Mouse (Mus musculus) heart, embryonic 14.5 days (tissue): Measurements from ENCODE around the gene Milr1. TPM values are rescaled to one million over a fixed set of nuclear protein-coding genes. Genes with fewer than 3 reads are reported as not detected.

Experiments
- ATAC-seq: fragments of 200-750 bp; cut with Nextera tagmentation; 2 replicates; pipeline ENCODE4 v1.8.0; 2017; ENCODE audit warnings: low read depth, moderate TSS enrichment; ENCODE audit not compliant: insufficient number of reproducible peaks, insufficient read depth, low FRiP score
- H3K27ac ChIP-seq, 2 experiments: fragments of 200-500 bp in 1 of 2; fragments of 300-500 bp in 1 of 2; sonication (generic) in 1 of 2; replicated peaks in 1 of 2; 2 replicates each; pipeline ENCODE4 v1.5.1; 2012 to 2014; ENCODE audit warnings: low read depth in 2 of 2, low read length in 2 of 2, control low read depth in 1 of 2, mild to moderate bottlenecking in 1 of 2, mixed read lengths in 1 of 2; ENCODE audit not compliant: control insufficient read depth in 1 of 2, insufficient read depth in 1 of 2
- H3K27me3 ChIP-seq: fragments of 300-500 bp; sonication (generic); 2 replicates; pipeline ENCODE4 v1.6.1; 2014; ENCODE audit warnings: mild to moderate bottlenecking, low read length, control low read depth; ENCODE audit not compliant: control insufficient read depth, insufficient read depth
- H3K36me3 ChIP-seq: fragments of 300-500 bp; sonication (generic); 2 replicates; pipeline ENCODE4 v1.6.1; 2014; ENCODE audit warnings: mild to moderate bottlenecking, control low read depth, low read length, mixed read lengths; ENCODE audit not compliant: control insufficient read depth, insufficient read depth
- H3K4me1 ChIP-seq, 2 experiments: fragments of 200-500 bp in 1 of 2; fragments of 300-500 bp in 1 of 2; sonication (generic) in 1 of 2; 2 replicates each; pipeline ENCODE4 v1.6.1; 2012 to 2014; ENCODE audit warnings: low read length in 2 of 2, control low read depth in 1 of 2, mixed read lengths in 1 of 2; ENCODE audit not compliant: control insufficient read depth in 2 of 2, insufficient read depth in 2 of 2
- H3K4me2 ChIP-seq: fragments of 300-500 bp; sonication (generic); 2 replicates; pipeline ENCODE4 v1.6.1; 2014; ENCODE audit warnings: mild to moderate bottlenecking, low read length
- H3K4me3 ChIP-seq, 2 experiments: fragments of 200-500 bp in 1 of 2; fragments of 300-500 bp in 1 of 2; sonication (generic) in 1 of 2; 2 replicates each; pipeline ENCODE4 v1.5.1; 2012 to 2014; ENCODE audit warnings: low read length in 2 of 2, mild to moderate bottlenecking in 2 of 2, control low read depth in 1 of 2, low read depth in 1 of 2, moderate library complexity in 1 of 2; ENCODE audit not compliant: control insufficient read depth in 1 of 2, insufficient read depth in 1 of 2
- H3K9ac ChIP-seq: fragments of 300-500 bp; sonication (generic); 2 replicates; pipeline ENCODE4 v1.6.1; 2014; ENCODE audit warnings: mild to moderate bottlenecking, low read length
- H3K9me3 ChIP-seq: fragments of 300-500 bp; sonication (generic); 2 replicates; pipeline ENCODE4 v1.6.1; 2016; ENCODE audit warnings: low read length, control low read depth; ENCODE audit not compliant: control insufficient read depth
- WGBS: fragments of 180-500 bp; shearing (Covaris S2); extraction: QIAGEN DNeasy Blood & Tissue Kit; methylation state at CpG from one replicate; pipeline ENCODE4 v1.1.7; 2014; 5-methylcytosine and 5-hydroxymethylcytosine counted together
- polyA plus RNA-seq: library from polyadenylated mRNA; unstranded; fragments of >200 nt; fragmentation: Nextera tagmentation; extraction: Ambion mirVana; gene quantifications from 2 replicates; pipeline ENCODE4 v1.2.1, GENCODE M21; 2014

Gene Milr1
- 1.6 and 2.0 TPM in 2 replicates for polyA plus RNA-seq

DNA sequence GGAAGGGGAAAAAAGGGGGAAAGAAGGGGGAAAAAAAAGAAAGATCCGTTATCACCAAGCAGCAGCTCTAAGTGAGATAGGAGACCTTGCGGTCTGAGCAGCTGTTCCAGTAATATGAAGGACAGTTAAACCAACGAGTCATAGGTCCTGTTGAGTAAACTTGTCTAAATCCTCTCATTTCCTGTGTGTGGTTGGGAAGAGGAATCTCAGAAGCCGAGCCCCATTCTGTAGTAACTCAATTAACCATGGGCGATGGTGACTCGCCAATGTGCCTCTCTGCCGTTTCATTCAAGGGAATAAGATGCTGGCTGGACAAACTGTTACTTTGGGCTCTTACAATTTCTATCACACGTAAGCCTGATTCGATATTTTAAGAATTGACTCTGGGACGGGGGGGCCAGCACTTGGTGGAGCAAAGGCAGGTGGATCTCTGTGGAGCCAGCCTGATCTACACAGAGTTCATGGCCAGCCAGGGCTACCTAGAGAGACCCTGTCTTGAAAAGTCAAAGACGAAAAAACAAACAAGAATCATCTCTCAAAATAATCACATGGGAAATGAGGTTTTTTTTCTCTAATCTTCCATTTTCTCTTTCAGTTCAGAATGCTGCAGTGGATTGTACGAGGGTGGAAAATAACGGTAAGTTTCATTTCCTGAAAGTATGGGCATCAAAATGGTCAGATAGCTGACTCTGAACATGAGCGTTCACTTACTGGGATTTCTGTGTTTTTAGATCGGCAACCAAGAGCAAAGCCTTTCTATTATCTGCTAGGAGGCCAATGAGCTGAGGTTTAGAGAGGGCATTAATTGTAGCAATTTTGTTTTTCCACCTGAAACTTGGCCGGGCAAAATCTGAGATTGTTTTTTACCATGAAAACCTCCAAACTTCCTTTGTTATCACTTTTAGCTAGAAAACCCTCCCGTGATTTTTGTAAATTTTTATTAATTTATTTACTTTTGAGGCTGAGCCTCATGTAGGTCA is at the start of gene Milr1:
Gene Milr1 (plus strand): TSS at position 188 of the 980 bp plus-strand sequence.
- H3K9me3 ChIP-seq, result 0 out of 2 replicates have a peak, but pooled peaks cover 3% of the 10 kb centered on the region
- no peak within 1 kb of the TSS for H3K4me2 ChIP-seq
- no peaks in the 10 kb centered on the region for H3K27me3 ChIP-seq
- no peaks in the 10 kb centered on the region; a peak in 1 of 4 replicates for H3K4me1 ChIP-seq
- H3K4me3 ChIP-seq, result no peak within 1 kb of the TSS
- no peak within 1 kb of the TSS for H3K27ac ChIP-seq
- no peaks in the 10 kb centered on the region for H3K36me3 ChIP-seq
- 80% methylated on average over 17 of the region's 17 CpGs for WGBS
- ATAC-seq, result no peak
- H3K9ac ChIP-seq, result no peak within 1 kb of the TSS

DNA sequence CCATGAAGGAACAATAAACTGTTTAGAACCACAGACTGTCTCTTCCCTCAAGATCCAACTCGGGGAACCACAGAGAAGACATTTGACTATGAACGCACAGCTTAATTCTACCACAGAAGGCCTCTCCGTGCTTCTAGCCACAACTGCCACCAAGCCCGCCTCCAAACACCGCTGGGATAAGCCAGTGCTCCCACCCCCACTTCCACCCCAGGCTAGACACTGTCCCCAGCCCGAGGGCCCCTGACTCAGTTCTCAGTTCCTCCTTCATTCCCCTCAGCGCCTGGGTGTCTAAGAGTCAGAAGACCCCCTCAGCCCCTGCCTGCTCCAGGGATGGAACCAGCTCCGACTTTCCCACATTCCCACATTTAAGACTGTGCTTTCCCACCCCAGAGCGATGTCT is 49.4 kb upstream of the Milr1 start:
- H3K27me3 ChIP-seq, result no peaks in the 10 kb centered on the region
- H3K9ac ChIP-seq, result no peak overlapping the region
- 65% methylated on average over 9 of the region's 9 CpGs for WGBS

DNA sequence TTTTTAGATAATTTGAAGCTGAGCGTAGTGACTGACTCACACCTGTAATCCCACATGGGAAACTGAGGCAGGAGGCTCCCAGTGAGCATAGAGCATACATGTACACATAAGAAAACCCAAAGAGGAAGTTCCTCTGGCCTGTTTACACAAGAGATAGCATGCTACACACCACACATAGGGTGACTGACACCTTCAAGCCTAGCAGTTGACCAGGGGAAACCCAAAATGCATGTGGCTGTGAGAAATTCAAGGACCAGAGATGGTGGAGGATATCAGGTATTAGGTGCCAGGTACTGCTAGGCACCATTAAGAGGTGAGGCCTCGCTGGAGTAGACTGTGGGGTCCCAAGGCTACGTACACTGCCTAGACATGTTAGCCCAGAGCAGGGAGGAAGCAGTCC is 48.4 kb upstream of the Milr1 start:
- no peak overlapping the region for H3K27ac ChIP-seq
- 81% methylated on average over 3 of the region's 3 CpGs for WGBS
- no peak overlapping the region for H3K4me2 ChIP-seq
- no peaks in the 10 kb centered on the region for H3K36me3 ChIP-seq
- H3K27me3 ChIP-seq, result no peaks in the 10 kb centered on the region
- ATAC-seq, result no peak
- H3K4me1 ChIP-seq, result peaks cover 7 to 14% of the 10 kb centered on the region in 2 experiments
- H3K9me3 ChIP-seq, result no peaks in the 10 kb centered on the region
- H3K4me3 ChIP-seq, result no peak overlapping the region
- no peak overlapping the region for H3K9ac ChIP-seq

More for the DNA sequence above, 49.4 kb upstream of the Milr1 start:
- H3K36me3 ChIP-seq, result 0 out of 2 replicates have a peak, but pooled peaks cover 3% of the 10 kb centered on the region
- ATAC-seq, result no peak
- H3K4me3 ChIP-seq, result no peak overlapping the region
- H3K27ac ChIP-seq, result no peak overlapping the region
- no peak overlapping the region for H3K4me2 ChIP-seq
- no peaks in the 10 kb centered on the region for H3K9me3 ChIP-seq
- peaks cover 4 to 8% of the 10 kb centered on the region in 2 experiments; a peak in 3 of 4 replicates for H3K4me1 ChIP-seq

DNA sequence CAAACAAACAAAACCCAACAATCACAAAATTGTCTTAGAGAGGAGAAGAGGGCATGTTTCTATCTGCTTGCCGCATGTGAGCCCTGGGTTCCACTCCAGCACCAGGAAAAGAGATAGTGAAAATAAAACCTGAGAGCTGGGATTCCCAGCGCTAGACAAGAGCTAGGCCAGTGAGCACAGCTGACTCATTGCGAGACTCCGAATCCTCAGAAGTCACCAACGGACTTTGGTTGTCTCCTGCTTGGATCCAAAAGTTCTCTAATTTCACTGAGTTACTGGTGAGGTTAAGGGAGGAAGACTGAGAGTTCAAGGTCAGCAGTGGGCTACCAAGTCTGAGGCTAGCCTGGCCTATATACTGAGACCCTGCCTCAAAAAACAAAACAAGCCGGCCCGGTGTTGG is 47.1 kb upstream of the Milr1 start:
- WGBS, result 83% methylated on average over 7 of the region's 7 CpGs
- Histone ChIP-seq H3K4me2 (no peak overlapping the region), H3K4me1 (peaks cover 7 to 15% of the 10 kb centered on the region in 2 experiments), H3K9ac (no peak overlapping the region), H3K27me3 (no peaks in the 10 kb centered on the region), H3K4me3 (no peak overlapping the region), H3K9me3 (no peaks in the 10 kb centered on the region), H3K36me3 (no peaks in the 10 kb centered on the region), H3K27ac (no peak overlapping the region)
- ATAC-seq, result no peak

DNA sequence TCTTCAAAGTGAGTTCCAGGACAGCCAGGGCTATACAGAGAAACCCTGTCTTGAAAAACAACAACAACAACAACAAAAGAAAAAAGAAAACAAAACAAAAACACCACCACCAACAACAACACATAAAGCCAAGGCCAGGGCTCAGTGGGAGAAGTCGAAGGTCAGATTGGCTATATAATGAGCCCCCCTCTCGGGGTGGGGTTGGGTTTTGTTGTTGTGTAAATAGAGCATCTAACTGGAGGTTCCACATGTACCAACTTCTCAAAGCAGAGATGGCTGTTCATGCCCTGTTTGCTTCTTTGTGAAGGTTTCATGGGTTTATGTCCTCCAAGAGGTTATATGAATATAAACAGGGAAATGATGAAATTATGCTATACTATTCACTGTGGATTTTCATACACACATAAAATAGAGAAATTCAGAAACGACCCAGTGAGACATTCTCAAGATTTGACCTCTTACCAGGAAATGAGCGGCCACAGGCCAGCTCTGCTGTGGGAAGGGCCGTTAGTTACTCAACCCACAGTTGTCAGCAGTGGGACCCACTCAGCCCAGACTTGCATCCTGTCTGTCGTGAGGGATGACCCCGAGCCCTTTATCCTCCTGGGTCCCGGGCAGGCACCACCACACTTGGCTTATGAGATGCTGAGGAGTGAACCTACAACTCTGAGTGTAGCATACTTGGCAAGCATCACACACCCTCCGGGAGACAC is 46.5 kb upstream of the Milr1 start:
- Histone ChIP-seq H3K4me3 (no peak overlapping the region), H3K9ac (no peak overlapping the region), H3K4me2 (no peak overlapping the region), H3K36me3 (no peaks in the 10 kb centered on the region), H3K4me1 (peaks cover 11 to 15% of the 10 kb centered on the region in 2 experiments), H3K9me3 (no peaks in the 10 kb centered on the region), H3K27me3 (no peaks in the 10 kb centered on the region), H3K27ac (no peak overlapping the region)
- ATAC-seq, result no peak
- 74% methylated on average over 9 of the region's 9 CpGs for WGBS

DNA sequence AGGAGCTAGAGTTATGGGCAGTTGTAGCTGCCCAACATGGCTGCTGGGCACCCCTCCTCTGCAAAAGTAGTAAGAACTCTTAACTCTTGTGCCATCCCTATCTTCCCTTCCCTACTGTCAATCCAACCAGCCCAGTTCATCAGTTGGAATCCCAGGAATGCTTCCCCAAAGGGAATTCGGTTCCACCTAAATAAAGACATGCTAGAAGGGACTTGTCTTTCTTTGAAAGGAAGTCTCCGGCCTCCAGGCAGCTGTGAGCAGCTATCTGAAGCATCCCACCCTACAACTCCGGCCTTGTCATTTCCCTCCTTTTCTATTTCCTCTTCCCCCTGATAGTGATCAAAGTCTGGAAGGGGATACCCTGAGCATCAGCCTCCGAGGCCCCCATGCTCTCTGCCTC is 44.8 kb upstream of the Milr1 start:
- no peak overlapping the region for H3K27ac ChIP-seq
- no peak for ATAC-seq
- H3K9me3 ChIP-seq, result no peaks in the 10 kb centered on the region
- H3K4me3 ChIP-seq, result no peak overlapping the region
- 14% methylated on average over 4 of the region's 4 CpGs for WGBS
- H3K4me1 ChIP-seq, result peaks cover 15 to 17% of the 10 kb centered on the region in 2 experiments
- H3K4me2 ChIP-seq, result no peak overlapping the region
- H3K9ac ChIP-seq, result no peak overlapping the region
- no peaks in the 10 kb centered on the region for H3K27me3 ChIP-seq
- no peaks in the 10 kb centered on the region for H3K36me3 ChIP-seq

DNA sequence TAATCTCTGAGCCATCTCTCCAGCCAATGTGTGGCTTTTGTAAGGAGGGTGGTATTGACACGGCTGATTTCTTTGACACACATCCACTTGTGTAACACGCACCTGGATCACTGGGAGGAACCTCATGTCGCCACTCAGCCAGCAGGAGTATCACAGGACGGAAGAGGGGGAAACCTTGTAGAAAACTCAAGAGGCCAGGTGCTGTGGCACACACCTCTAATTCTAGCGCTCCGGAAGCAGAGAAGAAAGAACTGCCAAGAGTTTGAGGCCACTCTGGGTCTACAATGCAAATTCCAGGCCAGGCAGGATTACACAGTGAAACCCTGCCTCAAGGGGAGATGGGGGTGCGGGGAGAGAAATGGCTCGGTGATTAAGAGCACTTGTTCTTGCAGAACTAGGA is 43.9 kb upstream of the Milr1 start:
- Histone ChIP-seq H3K4me1 (peaks cover 15 to 17% of the 10 kb centered on the region in 2 experiments), H3K36me3 (no peaks in the 10 kb centered on the region), H3K27me3 (no peaks in the 10 kb centered on the region), H3K27ac (no peak overlapping the region), H3K4me3 (no peak overlapping the region), H3K4me2 (no peak overlapping the region), H3K9ac (no peak overlapping the region), H3K9me3 (no peaks in the 10 kb centered on the region)
- 64% methylated on average over 8 of the region's 8 CpGs for WGBS
- ATAC-seq, result no peak
